Mouse (Mus musculus) midbrain, embryonic 12.5 days (tissue): ENCODE data around the gene Slc22a23. TPM values are rescaled to one million over a fixed set of nuclear protein-coding genes. Genes with fewer than 3 reads are reported as not detected.

Experiments used
- ATAC-seq: fragments of 200-750 bp; cut with Nextera tagmentation; 2 replicates; pipeline ENCODE4 v1.8.0; 2017; ENCODE audit warnings: low read depth, moderate TSS enrichment, moderate library complexity; ENCODE audit not compliant: low FRiP score
- H3K27ac ChIP-seq: fragments of 300-500 bp; sonication (generic); replicated peaks from 2 replicates; pipeline ENCODE4 v1.5.1; 2016; ENCODE audit warnings: mild to moderate bottlenecking
- H3K27me3 ChIP-seq: fragments of 300-500 bp; sonication (generic); 2 replicates; pipeline ENCODE4 v1.6.1; 2016; ENCODE audit warnings: mild to moderate bottlenecking
- H3K36me3 ChIP-seq: fragments of 300-500 bp; sonication (generic); 2 replicates; pipeline ENCODE4 v1.6.1; 2016
- H3K4me1 ChIP-seq: fragments of 300-500 bp; sonication (generic); 2 replicates; pipeline ENCODE4 v1.6.1; 2016
- H3K4me2 ChIP-seq: fragments of 300-500 bp; sonication (generic); replicated peaks from 2 replicates; pipeline ENCODE4 v1.6.1; 2016; ENCODE audit warnings: mild to moderate bottlenecking, moderate library complexity
- H3K4me3 ChIP-seq: fragments of 300-500 bp; sonication (generic); 2 replicates; pipeline ENCODE4 v1.5.1; 2016; ENCODE audit warnings: mild to moderate bottlenecking
- H3K9ac ChIP-seq: fragments of 300-500 bp; sonication (generic); replicated peaks from 2 replicates; pipeline ENCODE4 v1.6.1; 2016; ENCODE audit warnings: mild to moderate bottlenecking, moderate library complexity
- H3K9me3 ChIP-seq: fragments of 300-500 bp; sonication (generic); 2 replicates; pipeline ENCODE4 v1.6.1; 2016; ENCODE audit warnings: mild to moderate bottlenecking
- WGBS: fragments of 180-500 bp; shearing (Covaris S2); methylation state at CpG from one replicate; pipeline ENCODE4 v1.1.7; 2016; 5-methylcytosine and 5-hydroxymethylcytosine counted together
- polyA plus RNA-seq: library from polyadenylated mRNA; unstranded; fragments of >200 nt; fragmentation: Nextera tagmentation; extraction: Ambion mirVana; gene quantifications from 2 replicates; pipeline ENCODE4 v1.2.1, GENCODE M21; 2016

Slc22a23 gene
- polyA plus RNA-seq, 1 experiment from 2014 or later = 24.3 TPM

DNA sequence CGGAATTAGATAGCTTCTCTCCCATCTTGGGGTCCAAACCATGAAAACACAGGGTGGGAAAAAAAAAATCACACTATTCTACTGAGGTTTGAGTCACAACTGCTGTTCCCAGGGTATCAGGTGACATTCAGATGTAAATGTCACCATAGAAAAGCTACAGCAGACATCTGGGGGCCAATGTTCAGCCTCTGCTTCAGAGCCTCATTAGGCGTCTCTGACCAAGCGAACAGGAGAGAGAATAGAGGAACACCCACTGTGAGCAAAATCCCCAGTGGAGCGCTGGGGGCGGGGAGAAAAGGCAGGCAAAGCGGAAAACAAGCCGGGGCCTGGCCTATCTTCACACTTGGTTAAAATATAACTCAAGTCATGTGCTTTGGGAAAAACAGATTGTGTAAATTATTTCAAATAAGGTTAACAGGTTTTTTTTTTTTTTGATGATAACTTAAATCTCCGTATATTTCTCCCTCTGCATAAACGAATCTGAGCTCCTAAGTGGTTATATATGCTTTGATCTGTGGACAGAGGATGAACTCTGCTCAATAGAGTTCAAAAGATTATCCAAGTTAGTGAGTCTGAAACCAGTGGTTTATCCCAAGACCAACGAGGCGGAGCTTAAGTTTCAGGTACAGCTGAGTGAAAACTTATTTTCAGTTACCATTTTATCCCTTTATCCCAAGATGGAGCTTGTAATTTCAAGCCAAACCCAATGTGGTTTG lies 105.5 kb downstream of the Slc22a23 start:
- Histone ChIP-seq H3K4me2 (peak overlapping the region; percentile 40), H3K4me1 (peaks cover 61% of the 10 kb centered on the region), H3K27me3 (no peaks in the 10 kb centered on the region; the same call in none of the 2 replicates), H3K9ac (no peak overlapping the region), H3K9me3 (no peaks in the 10 kb centered on the region), H3K4me3 (no peak overlapping the region), H3K27ac (peak overlapping the region; percentile 89), H3K36me3 (0 out of 2 replicates have a peak, but pooled peaks cover 2% of the 10 kb centered on the region)
- WGBS = 5% methylated on average over 11 of the region's 11 CpGs
- peak; percentile 74 for ATAC-seq

DNA sequence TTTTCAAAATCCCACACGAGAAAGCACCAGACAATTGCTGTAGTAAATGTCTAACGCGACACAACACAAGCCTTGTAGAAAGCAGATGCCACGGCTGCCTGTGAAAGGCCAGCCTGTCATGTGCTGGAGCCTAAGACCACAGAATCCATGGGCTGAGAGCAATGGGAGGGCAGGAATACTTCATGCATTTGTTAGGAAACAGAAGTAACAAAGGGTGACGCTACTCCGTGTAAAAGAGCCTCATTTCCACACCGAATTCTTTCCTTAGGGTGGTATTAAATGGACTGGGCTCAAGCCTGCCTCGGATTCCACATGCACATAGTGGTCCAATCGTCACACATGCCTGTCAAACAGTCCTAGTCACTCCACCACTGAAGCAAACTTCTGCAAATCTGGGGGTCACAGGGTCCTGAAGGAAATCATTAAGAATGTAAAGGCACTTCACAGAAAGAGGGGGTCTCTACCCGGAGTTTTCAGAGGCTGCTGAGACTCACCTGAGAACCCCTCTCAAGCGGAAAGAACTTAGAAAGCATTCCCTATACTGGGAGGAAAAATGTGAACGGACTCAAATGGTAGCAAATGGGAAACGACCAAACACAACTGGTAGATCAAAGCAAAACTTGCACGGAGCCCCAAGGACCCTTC lies 106.2 kb downstream of the Slc22a23 start:
- ATAC-seq = peak; percentile 83
- peak overlapping the region; percentile 89 for H3K27ac ChIP-seq
- H3K9me3 ChIP-seq = no peaks in the 10 kb centered on the region
- 0 out of 2 replicates have a peak, but pooled peaks cover 2% of the 10 kb centered on the region for H3K36me3 ChIP-seq
- H3K9ac ChIP-seq = no peak overlapping the region
- peaks cover 57% of the 10 kb centered on the region for H3K4me1 ChIP-seq
- no peak overlapping the region for H3K4me3 ChIP-seq
- WGBS = 5% methylated on average over 14 of the region's 14 CpGs
- H3K27me3 ChIP-seq = no peaks in the 10 kb centered on the region; the same call in none of the 2 replicates
- H3K4me2 ChIP-seq = peak overlapping the region; percentile 40

DNA sequence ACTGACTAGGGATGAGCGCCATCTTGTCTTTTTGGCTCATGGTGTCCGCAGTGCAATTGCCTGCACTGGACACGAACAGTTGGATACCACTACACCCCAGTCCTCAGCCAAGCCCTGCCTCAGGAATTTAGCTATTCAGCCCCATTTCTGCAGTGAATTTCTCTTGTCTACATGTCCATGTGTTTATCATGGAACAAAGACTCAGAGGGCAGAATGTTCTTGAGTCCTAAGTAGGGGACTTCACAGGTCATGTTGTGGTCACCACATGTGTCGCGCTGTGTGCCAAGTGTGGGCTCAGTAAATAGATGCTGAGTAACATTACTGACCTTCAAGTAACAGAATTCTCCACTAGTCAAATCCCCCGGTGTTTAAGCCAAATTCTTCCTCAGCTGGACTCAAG lies 109.9 kb downstream of the Slc22a23 start:
- 95% methylated on average over 6 of the region's 6 CpGs for WGBS
- H3K27me3 ChIP-seq = no peaks in the 10 kb centered on the region; the same call in 1 of the 2 replicates
- no peaks in the 10 kb centered on the region for H3K36me3 ChIP-seq
- H3K4me1 ChIP-seq = peaks cover 32% of the 10 kb centered on the region
- H3K27ac ChIP-seq = no peak overlapping the region
- H3K4me3 ChIP-seq = no peak overlapping the region
- H3K9ac ChIP-seq = no peak overlapping the region
- no peak for ATAC-seq
- H3K9me3 ChIP-seq = no peaks in the 10 kb centered on the region
- H3K4me2 ChIP-seq = no peak overlapping the region

DNA sequence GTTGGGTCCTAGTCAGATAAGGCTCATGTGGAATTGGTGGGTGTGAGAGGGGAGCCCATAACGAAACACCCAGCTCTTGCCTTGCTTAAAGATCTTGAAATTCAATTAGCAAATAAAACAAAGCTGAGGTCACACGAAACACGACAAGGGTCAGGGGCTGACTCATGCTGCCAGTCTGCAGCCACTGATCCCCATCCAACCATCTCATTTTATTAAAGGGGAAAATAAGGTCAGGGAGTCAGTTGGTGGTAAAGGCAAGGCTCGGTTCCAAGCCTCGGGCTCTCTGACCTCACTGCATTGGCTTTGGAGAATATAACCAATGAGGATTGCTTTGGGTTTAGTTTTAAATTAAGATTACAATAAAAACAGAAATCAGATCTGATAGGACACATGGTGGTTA lies 110.5 kb downstream of the Slc22a23 start:
- WGBS = 43% methylated on average over 5 of the region's 5 CpGs
- no peak overlapping the region for H3K27ac ChIP-seq
- H3K36me3 ChIP-seq = no peaks in the 10 kb centered on the region
- peaks cover 28% of the 10 kb centered on the region for H3K4me1 ChIP-seq
- no peaks in the 10 kb centered on the region for H3K9me3 ChIP-seq
- H3K27me3 ChIP-seq = no peaks in the 10 kb centered on the region; the same call in 1 of the 2 replicates
- no peak for ATAC-seq
- no peak overlapping the region for H3K4me3 ChIP-seq
- H3K4me2 ChIP-seq = no peak overlapping the region
- no peak overlapping the region for H3K9ac ChIP-seq

DNA sequence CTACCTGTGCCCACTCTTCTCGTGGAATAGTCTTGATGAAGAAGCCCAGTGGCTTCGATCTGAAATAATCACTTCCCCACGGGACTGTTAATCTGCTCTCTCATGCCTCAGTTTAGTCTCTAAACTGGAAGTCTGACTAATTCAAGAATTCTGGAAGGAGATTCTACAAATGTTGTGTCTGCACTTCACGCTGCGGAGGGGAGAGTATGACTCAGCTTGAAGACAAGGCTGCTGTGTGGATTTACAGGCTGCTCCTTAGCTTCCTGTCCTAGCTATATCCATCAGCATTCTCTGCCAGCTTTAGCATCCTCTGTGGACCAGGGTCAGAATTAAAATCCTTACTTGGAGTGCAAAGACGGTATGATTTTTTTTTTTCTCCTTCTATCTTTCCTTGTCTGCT lies 112.0 kb downstream of the Slc22a23 start:
- no peak overlapping the region for H3K27ac ChIP-seq
- H3K4me2 ChIP-seq = no peak overlapping the region
- H3K9me3 ChIP-seq = no peaks in the 10 kb centered on the region
- H3K27me3 ChIP-seq = no peaks in the 10 kb centered on the region; the same call in 1 of the 2 replicates
- WGBS = 83% methylated on average over 6 of the region's 6 CpGs
- H3K4me3 ChIP-seq = no peak overlapping the region
- H3K4me1 ChIP-seq = peaks cover 27% of the 10 kb centered on the region
- ATAC-seq = no peak
- no peak overlapping the region for H3K9ac ChIP-seq
- no peaks in the 10 kb centered on the region for H3K36me3 ChIP-seq

DNA sequence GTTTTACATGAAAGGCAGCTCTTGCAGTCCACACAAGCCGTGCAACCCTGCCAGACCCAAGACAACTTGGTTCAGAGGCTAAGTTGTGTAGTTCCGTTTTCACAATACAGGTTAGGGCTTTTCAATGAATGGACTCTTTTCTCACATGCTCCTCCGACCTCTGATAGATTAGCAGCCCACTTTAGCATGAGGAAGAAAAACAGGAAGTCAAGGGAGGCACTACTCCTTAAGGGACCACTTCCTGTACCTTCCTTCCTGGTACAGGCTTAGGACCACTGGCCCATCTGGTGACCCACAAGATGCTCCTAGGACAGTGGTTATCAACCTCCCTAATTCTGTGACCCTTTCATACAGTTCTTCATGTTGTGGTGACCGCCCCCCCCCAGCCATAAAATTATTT lies 116.1 kb downstream of the Slc22a23 start:
- no peak overlapping the region for H3K9ac ChIP-seq
- H3K4me2 ChIP-seq = no peak overlapping the region
- WGBS = 77% methylated on average over 4 of the region's 4 CpGs
- H3K9me3 ChIP-seq = no peaks in the 10 kb centered on the region
- H3K4me3 ChIP-seq = no peak overlapping the region
- H3K4me1 ChIP-seq = peaks cover 50% of the 10 kb centered on the region
- H3K36me3 ChIP-seq = no peaks in the 10 kb centered on the region
- H3K27me3 ChIP-seq = no peaks in the 10 kb centered on the region
- no peak for ATAC-seq
- H3K27ac ChIP-seq = no peak overlapping the region

DNA sequence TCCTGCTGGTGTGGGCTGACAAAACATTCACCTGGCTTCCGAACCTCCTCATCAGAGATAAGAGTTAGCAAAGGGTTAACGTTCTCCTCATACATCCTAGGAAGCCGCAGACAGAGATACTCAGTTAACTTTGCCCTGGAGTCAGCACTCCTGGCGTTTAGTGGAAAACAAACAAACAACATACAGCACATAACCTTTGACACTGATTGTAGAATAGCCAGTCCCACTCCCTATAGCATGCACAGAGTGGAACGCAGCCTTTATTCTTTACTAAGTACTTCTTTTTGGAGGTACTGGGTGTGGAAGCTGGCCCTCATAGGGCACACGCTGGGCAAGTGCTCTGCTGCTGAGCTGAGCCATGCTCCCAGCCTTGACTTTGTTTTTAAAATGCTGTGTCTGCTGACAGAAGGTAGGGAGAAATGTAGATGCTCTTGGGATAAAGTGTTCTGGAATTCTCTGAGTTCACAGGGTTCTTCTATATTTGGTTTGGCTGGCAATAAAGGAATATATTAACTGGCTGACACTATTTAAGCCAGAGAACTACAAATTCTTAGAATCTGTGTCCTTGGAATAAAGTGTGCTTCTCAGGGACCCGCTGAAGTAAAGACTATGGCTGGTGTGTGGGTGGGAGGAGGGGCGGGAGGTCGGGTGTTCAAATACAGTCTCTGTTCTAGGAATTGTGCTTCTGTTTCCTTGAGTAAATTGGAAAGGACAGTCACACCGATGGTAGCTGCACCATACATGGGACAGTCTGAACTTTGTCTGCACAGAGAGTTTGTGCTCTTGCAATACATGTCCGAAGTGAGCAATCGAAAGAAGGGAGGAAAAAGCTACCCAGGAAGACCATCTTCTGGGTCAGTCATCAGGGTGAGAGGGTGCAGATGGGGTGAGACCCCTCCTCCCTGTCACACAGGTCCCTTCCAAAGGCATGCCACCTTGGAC lies 117.0 kb downstream of the Slc22a23 start:
- H3K36me3 ChIP-seq = no peaks in the 10 kb centered on the region
- ATAC-seq = no peak
- H3K27ac ChIP-seq = no peak overlapping the region
- H3K4me1 ChIP-seq = peaks cover 59% of the 10 kb centered on the region
- H3K4me2 ChIP-seq = no peak overlapping the region
- 30% methylated on average over 12 of the region's 12 CpGs for WGBS
- no peaks in the 10 kb centered on the region for H3K9me3 ChIP-seq
- no peaks in the 10 kb centered on the region for H3K27me3 ChIP-seq
- H3K9ac ChIP-seq = no peak overlapping the region
- H3K4me3 ChIP-seq = no peak overlapping the region

DNA sequence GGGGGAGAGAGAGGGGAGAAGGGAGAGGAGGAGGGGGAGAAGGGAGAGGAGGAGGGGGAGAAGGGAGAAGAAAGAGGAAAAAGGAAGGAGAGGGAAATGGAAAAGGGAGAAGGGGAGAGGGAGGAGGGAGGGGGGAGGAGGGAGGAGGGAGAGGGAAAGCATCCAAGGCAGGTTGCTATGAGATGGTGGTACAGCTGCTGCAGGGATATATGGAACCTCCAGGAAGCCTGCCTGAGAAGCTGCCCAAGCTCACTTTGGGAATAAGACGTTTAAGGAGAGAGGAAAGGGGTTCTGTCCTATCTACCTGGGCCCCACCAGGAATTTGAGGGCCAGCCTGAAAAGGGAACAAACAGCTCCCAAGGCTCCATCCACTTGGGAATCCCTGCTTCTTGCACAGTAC lies 118.0 kb downstream of the Slc22a23 start:
- H3K27ac ChIP-seq = no peak overlapping the region
- H3K4me1 ChIP-seq = peaks cover 63% of the 10 kb centered on the region
- ATAC-seq = no peak
- H3K4me3 ChIP-seq = no peak overlapping the region
- H3K9me3 ChIP-seq = no peaks in the 10 kb centered on the region
- H3K36me3 ChIP-seq = 0 out of 2 replicates have a peak, but pooled peaks cover under 1% of the 10 kb centered on the region
- no peaks in the 10 kb centered on the region for H3K27me3 ChIP-seq
- no peak overlapping the region for H3K9ac ChIP-seq
- WGBS = 13% methylated on average over 1 of the region's 1 CpGs
- H3K4me2 ChIP-seq = no peak overlapping the region

DNA sequence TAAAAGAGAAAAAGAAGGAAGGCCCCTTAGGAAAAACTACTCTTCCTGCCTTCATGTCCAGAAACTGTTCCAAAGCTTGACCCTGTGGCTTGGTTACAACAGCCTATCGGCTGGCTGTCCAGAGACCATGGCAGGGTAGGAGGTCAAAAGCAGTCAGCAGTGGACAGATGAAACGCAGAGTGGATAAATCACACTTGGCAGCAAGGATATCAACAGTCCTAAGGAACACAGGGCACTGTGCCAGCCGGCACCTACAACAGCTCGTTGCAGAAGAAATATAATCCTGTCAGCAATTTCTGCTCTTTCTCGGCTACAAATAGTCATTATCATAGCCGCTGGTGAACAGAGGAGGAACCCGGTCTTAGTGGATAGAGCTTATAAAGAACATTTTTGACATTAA lies 122.0 kb downstream of the Slc22a23 start:
- Histone ChIP-seq H3K4me2 (no peak overlapping the region), H3K36me3 (peaks cover 33% of the 10 kb centered on the region; the same call in 1 of the 2 replicates), H3K27me3 (no peaks in the 10 kb centered on the region), H3K4me3 (no peak overlapping the region), H3K4me1 (peaks cover 48% of the 10 kb centered on the region), H3K9ac (no peak overlapping the region), H3K27ac (0 out of 2 replicates have a peak overlapping the region, but pooled peaks have one; percentile 42), H3K9me3 (no peaks in the 10 kb centered on the region)
- no peak for ATAC-seq
- WGBS = 57% methylated on average over 7 of the region's 7 CpGs

DNA sequence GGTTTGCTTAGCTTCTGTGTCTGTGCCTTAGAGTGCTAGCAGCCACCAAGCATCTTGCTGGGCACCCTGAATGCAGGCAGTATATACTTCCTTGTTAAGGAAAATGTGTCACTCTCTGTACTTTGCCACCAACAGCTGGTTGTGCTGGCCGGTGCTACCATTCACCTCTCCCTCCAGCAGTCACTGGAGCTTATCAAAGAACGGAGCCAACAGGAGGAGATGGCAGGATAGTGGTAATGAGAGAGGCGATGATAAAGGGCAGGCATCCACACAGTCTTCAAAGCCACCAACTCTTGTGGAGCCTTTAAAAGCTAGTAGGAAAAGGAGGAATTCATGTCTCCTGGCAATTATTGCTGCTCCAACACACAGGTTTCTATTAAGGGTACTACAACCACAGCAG lies 125.3 kb downstream of the Slc22a23 start:
- Histone ChIP-seq H3K27ac (no peak overlapping the region), H3K4me1 (peaks cover 20% of the 10 kb centered on the region), H3K9me3 (no peaks in the 10 kb centered on the region), H3K27me3 (no peaks in the 10 kb centered on the region), H3K4me2 (no peak overlapping the region), H3K36me3 (peaks cover 33% of the 10 kb centered on the region; the same call in 1 of the 2 replicates), H3K9ac (no peak overlapping the region), H3K4me3 (no peak overlapping the region)
- ATAC-seq = no peak
- 83% methylated on average over 3 of the region's 3 CpGs for WGBS

DNA sequence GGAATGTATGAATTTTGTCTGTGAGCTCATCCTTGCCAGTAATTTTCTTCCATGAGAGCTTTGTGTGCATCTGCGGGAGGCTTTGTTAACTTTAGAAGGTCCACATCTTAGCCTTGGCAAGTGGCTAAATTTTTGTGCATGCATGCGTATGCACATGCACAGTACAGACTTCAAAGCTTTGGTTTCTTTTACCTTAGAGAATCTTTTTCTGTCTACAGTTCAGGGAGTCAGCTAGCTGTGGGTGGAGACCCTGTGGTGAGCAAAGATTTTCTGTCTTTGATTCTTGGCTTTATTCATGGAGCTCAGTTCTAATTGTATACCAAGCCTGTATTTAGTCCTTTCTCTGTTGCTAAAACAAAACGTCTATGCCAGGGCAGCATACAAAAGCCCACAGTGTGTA lies 126.2 kb downstream of the Slc22a23 start:
- no peak overlapping the region for H3K9ac ChIP-seq
- H3K9me3 ChIP-seq = no peaks in the 10 kb centered on the region
- no peak overlapping the region for H3K27ac ChIP-seq
- H3K4me1 ChIP-seq = peaks cover 12% of the 10 kb centered on the region
- WGBS = 75% methylated on average over 3 of the region's 3 CpGs
- no peak for ATAC-seq
- no peak overlapping the region for H3K4me3 ChIP-seq
- no peaks in the 10 kb centered on the region for H3K27me3 ChIP-seq
- peaks cover 33% of the 10 kb centered on the region; the same call in 1 of the 2 replicates for H3K36me3 ChIP-seq
- H3K4me2 ChIP-seq = no peak overlapping the region
